Mouse (Mus musculus) liver, postnatal 0 days (tissue): ENCODE data around the gene Pigq.

Experiments
- CTCF ChIP-seq: sonication (generic); IDR thresholded peaks from 2 replicates; pipeline ENCODE4 v1.5.1; 2016; ENCODE audit warnings: antibody characterized with exemption, low read depth
- EP300 ChIP-seq: IDR thresholded peaks from 2 replicates; pipeline ENCODE4 v1.6.1; 2016; ENCODE audit warnings: antibody characterized with exemption, low read depth, mild to moderate bottlenecking

DNA sequence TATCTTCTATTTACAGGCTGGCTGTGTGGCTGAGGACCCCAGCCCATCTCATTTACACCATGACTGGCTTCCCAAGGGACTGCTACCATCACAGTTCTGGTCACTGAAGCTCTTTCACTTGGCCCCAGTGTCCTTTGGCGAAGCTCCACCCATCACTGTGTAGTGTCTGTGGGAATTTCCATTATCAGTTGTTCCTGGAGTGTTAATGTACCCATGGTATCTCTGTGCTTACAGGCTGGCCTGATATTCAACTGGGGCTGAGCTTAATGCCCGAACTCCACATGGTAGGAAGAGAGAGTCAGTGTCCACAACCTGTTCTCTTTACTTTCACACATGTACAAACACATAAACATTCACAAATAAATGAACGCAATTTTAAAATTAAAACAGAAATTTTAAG lies 48.8 kb upstream of the Pigq start:
- TF ChIP-seq CTCF (no peak), EP300 (no peak)
